17 mouse cellular contexts compared by ENCODE assay signal in genomic region chr16:38190531-38190930, GRCm38 (mm10).
"Had no signal": no experiment of that assay in that cellular context is flagged by ENCODE, and none has a peak within 500 bp of the region (broad histone marks: within the 10 kb centered on the region; RNA-seq: fewer than 3 reads in every experiment).

No protein-coding gene starts in this region.

- H3K4me3 ChIP-seq: kidney, embryonic 15.5 days; liver, embryonic 13.5 days; neural tube, embryonic 13.5 days had no signal

- H3K4me1 ChIP-seq: kidney, embryonic 15.5 days; liver, embryonic 13.5 days; neural tube, embryonic 13.5 days had no signal

- H3K4me2 ChIP-seq: kidney, embryonic 15.5 days; liver, embryonic 13.5 days; midbrain, embryonic 11.5 days; neural tube, embryonic 13.5 days had no signal

- H3K27ac ChIP-seq: kidney, embryonic 15.5 days; liver, embryonic 13.5 days; neural tube, embryonic 13.5 days had no signal

- H3K27me3 ChIP-seq: kidney, embryonic 15.5 days; liver, embryonic 13.5 days; neural tube, embryonic 13.5 days had no signal

- H3K9me3 ChIP-seq: kidney, embryonic 15.5 days; liver, embryonic 13.5 days; neural tube, embryonic 13.5 days had no signal

- DNase-seq: kidney, adult 11 months; kidney, adult 8-10 months; kidney, postnatal 10 days; kidney, postnatal 36 days; liver, embryonic 13.5 days; lung, adult 2 months; lung, postnatal 14 days; lung, postnatal 4 days; midbrain, embryonic 14.5 days; retina, postnatal 1 day; right cerebral cortex, postnatal 25 days; thymus, adult 2 months; thymus, postnatal 14 days; thymus, postnatal 4 days had no signal

- H3K9ac ChIP-seq: kidney, embryonic 15.5 days; liver, embryonic 13.5 days; neural tube, embryonic 13.5 days had no signal
